Mouse (Mus musculus): ENCODE results near the gene Rdh7. TPM values are rescaled to one million over a fixed set of nuclear protein-coding genes. Genes with fewer than 3 reads are reported as not detected.

Rdh7 gene
- polyA plus RNA-seq (2012; rRNA removed): 1.0 and 1.3 TPM in 2 replicates

GRCm38 (mm10) chr10:127888605-127889004, at the start of gene Rdh7:
Gene Rdh7, minus strand, starts transcription at chr10:127888817.

GRCm38 (mm10) chr10:127898218-127898617, 9.6 kb upstream of the Rdh7 start, which contains the start of gene Sdr9c7:
Gene Sdr9c7, plus strand, starts transcription at chr10:127898518.

GRCm38 (mm10) chr10:127866232-127866631, 22.4 kb downstream of the Rdh7 start, which contains the start of gene Rdh16f2:
Gene Rdh16f2, plus strand, starts transcription at chr10:127866474.

GRCm38 (mm10) chr10:127849628-127850027, 39.0 kb downstream of the Rdh7 start, which contains the start of gene Rdh19:
Gene Rdh19, plus strand, starts transcription at chr10:127849928.

Other genes starting within 250 kb of the Rdh7 start
- gene Stat6, start 245.8 kb downstream of the Rdh7 start, polyA plus RNA-seq (2012; rRNA removed): 9.8 and 11.0 TPM in 2 replicates
- gene Nemp1, start 221.9 kb downstream of the Rdh7 start, polyA plus RNA-seq (2012; rRNA removed): 5.7 and 6.6 TPM in 2 replicates
- gene Nab2, start 220.2 kb downstream of the Rdh7 start, polyA plus RNA-seq (2012; rRNA removed): 3.7 and 3.8 TPM in 2 replicates
- gene Myo1a, start 183.6 kb downstream of the Rdh7 start, polyA plus RNA-seq (2012; rRNA removed): 0.22 and 0.26 TPM in 2 replicates
- 19.2 and 23.8 TPM in 2 replicates for gene Tac2, start 164.3 kb downstream of the Rdh7 start, polyA plus RNA-seq (2012; rRNA removed)
- gene Zbtb39, start 149.3 kb downstream of the Rdh7 start, polyA plus RNA-seq (2012; rRNA removed): 2.1 and 2.3 TPM in 2 replicates
- 8.2 and 9.1 TPM in 2 replicates for gene Gpr182, start 137.1 kb downstream of the Rdh7 start, polyA plus RNA-seq (2012; rRNA removed)
- gene Rdh1, start 129.1 kb downstream of the Rdh7 start, polyA plus RNA-seq (2012; rRNA removed): 0.12 and 0.14 TPM in 2 replicates
- gene Rdh16f1, start 129.0 kb downstream of the Rdh7 start, polyA plus RNA-seq (2012; rRNA removed): 0.06 and 0.10 TPM in 2 replicates
- gene Rdh9, start 112.4 kb downstream of the Rdh7 start, polyA plus RNA-seq (2012; rRNA removed): 0.02 and 0.05 TPM in 2 replicates
- gene Rdh16, start 87.7 kb downstream of the Rdh7 start, polyA plus RNA-seq (2012; rRNA removed): 0.01 and 0.02 TPM in 2 replicates
- 0.02 and 0.05 TPM in 2 replicates for gene Rdh19, start 38.9 kb downstream of the Rdh7 start, polyA plus RNA-seq (2012; rRNA removed)
- gene Rdh16f2, start 22.3 kb downstream of the Rdh7 start, polyA plus RNA-seq (2012; rRNA removed): 0.09 and 0.12 TPM in 2 replicates
- 0.02 TPM in 1 of 2 replicates, not detected in the other for gene Sdr9c7, start 9.7 kb upstream of the Rdh7 start, polyA plus RNA-seq (2012; rRNA removed)
- 0.10 TPM in 1 of 2 replicates, not detected in the other for gene Hsd17b6, start 118.8 kb upstream of the Rdh7 start, polyA plus RNA-seq (2012; rRNA removed)
- 45.2 and 51.2 TPM in 2 replicates for gene Prim1, start 126.4 kb upstream of the Rdh7 start, polyA plus RNA-seq (2012; rRNA removed)
- gene Naca, start 146.8 kb upstream of the Rdh7 start, polyA plus RNA-seq (2012; rRNA removed): 343 and 396 TPM in 2 replicates
- gene Ptges3, start 170.1 kb upstream of the Rdh7 start, polyA plus RNA-seq (2012; rRNA removed): 45.9 and 53.1 TPM in 2 replicates
- gene Atp5b, start 194.5 kb upstream of the Rdh7 start, polyA plus RNA-seq (2012; rRNA removed): 942 and 1,051 TPM in 2 replicates
- 9.0 and 10.6 TPM in 2 replicates for gene Baz2a, start 202.8 kb upstream of the Rdh7 start, polyA plus RNA-seq (2012; rRNA removed)

Data from liver, embryonic 14 days (tissue).